Mouse (Mus musculus): ENCODE data around the gene Celf3. TPM values are rescaled to one million over a fixed set of nuclear protein-coding genes. Genes with fewer than 3 reads are reported as not detected.

Celf3 gene
- polyA plus RNA-seq (2012; rRNA removed): 535 and 550 TPM in 2 replicates

DNA sequence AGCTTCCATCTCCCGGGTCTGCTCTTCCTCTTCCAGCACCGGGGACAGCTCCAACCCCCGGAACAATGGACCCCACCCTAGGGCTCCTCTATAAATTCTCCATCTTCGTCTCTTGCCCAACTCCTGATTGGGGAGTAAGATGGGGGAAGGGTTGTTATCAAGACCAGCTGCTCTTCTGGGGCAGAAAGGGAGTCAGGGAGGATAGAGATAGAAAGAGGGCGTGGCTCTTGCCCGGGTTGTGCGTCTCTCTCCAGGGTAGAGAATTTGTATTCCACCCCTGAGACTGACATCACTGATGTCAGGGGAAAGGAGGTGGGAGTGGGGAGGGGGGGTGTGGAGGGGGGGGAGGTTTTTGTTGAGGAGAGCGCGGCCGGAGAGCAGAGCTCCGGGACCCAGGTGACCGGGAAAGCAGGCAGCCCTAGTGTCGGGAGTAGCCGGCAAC lies at the start of gene Celf3:
Gene Celf3, plus strand, starts transcription at position 315 of the 442 bp plus-strand sequence.

DNA sequence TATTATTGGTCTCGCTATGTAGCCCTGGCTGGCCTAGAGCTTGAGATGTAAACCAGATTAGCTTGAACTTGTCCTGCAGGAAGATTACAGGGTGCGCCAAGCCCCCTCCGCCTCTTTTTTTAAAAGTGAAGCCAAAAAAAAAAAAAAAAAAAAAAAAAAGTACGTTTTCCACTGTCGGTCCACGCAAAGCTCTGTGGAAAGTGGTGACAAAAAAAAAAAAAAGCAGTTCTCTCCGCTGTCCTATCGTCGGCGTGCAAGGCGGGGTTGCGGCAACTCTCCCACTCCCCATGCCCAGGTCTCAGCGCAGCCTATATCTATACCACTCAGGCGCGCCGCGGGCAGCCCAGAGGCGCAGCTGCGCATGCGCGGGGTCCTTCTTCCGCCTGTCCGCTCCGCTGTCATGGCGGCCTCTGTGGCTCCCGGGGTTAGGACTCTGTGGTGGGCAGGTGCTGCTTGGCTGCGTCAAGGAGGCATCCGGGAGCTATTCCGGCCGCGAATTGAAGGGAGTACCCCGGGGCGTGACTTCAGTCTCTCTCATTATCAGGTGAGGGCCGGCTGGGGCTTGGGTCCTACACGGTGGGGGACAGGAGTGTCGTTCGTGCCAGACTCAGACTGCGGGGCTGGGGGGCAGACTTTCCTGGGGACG lies 35.0 kb upstream of the Celf3 start, which contains the start of gene Mrpl9:
Gene Mrpl9, plus strand, starts transcription at position 368 of the 646 bp plus-strand sequence.

DNA sequence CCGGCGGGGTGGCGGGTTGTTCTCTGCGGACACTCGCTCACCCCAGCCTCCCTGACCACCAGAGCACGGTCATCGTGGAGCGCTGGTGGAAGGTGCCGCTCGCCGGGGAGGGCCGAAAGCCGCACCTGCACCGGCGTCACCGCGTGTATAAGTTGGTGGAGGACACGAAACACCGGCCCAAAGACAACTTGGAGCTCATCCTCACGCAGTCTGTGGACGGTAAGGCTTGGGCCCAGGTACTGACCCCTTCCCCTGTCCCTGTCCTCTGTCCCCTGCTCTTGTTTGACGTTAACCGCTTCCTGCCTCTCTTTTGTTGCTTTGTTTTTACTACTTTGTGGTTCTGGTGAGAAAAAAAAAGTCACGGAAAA lies 34.5 kb upstream of the Celf3 start, which contains the start of gene Oaz3:
Gene Oaz3, minus strand, starts transcription at position 319 of the 368 bp plus-strand sequence.

DNA sequence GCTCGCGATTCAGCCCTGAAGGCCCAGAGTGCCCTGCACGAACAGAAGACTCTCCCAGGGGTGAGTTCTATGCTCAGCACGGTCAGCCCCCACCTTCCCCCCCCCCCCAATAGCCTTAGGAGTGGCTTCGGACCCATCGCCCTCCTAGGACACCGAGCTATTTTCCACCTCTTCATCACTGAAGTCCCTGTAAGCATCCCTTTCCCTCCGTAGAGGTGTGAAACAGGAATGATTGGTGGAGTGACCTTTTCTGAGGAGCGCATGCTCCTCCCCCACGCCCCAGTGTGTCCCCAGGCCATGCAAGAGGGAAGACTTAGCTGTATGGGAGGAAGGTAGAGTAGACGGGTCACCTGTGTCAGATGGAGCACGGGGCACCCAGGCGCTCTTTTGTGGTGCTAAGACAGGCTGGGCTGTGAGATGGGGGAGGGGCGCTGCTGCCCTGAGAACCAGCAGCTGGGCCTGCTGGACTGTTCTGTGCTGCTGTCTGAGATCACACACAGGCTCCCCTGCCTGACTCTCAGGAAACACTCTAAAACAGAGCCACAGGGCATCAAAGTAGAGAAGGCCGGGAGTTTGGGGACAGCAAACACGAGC lies 2.3 kb downstream of the Celf3 start, which contains the start of gene Riiad1:
Gene Riiad1, minus strand, starts transcription at position 51 of the 594 bp plus-strand sequence.

Other genes with a start within 250 kb of the Celf3 start
- not detected in 2 replicates for gene Gm4778, start 214.3 kb upstream of the Celf3 start, polyA plus RNA-seq (2012; rRNA removed)
- gene Them4, start 168.2 kb upstream of the Celf3 start, polyA plus RNA-seq (2012; rRNA removed): 16.1 and 18.3 TPM in 2 replicates
- gene Them5, start 136.2 kb upstream of the Celf3 start, polyA plus RNA-seq (2012; rRNA removed): 0.37 and 0.95 TPM in 2 replicates
- 0.50 and 1.4 TPM in 2 replicates for gene C2cd4d, start 115.9 kb upstream of the Celf3 start, polyA plus RNA-seq (2012; rRNA removed)
- 1.5 TPM in 2 replicates for gene Rorc, start 105.5 kb upstream of the Celf3 start, polyA plus RNA-seq (2012; rRNA removed)
- 0.48 and 0.53 TPM in 2 replicates for gene Lingo4, start 79.8 kb upstream of the Celf3 start, polyA plus RNA-seq (2012; rRNA removed)
- gene Tdrkh, start 65.0 kb upstream of the Celf3 start, polyA plus RNA-seq (2012; rRNA removed): 18.3 and 22.8 TPM in 2 replicates
- 51.2 and 52.9 TPM in 2 replicates for gene Mrpl9, start 35.0 kb upstream of the Celf3 start, polyA plus RNA-seq (2012; rRNA removed)
- 0.44 and 0.51 TPM in 2 replicates for gene Oaz3, start 34.4 kb upstream of the Celf3 start, polyA plus RNA-seq (2012; rRNA removed)
- gene Riiad1, start 2.0 kb downstream of the Celf3 start, polyA plus RNA-seq (2012; rRNA removed): 5.1 and 6.3 TPM in 2 replicates
- gene Snx27, start 104.4 kb downstream of the Celf3 start, polyA plus RNA-seq (2012; rRNA removed): 37.2 and 40.8 TPM in 2 replicates
- not detected in 2 replicates for gene Gm10972, start 164.8 kb downstream of the Celf3 start, polyA plus RNA-seq (2012; rRNA removed)
- 3.9 and 5.2 TPM in 2 replicates for gene Tuft1, start 180.6 kb downstream of the Celf3 start, polyA plus RNA-seq (2012; rRNA removed)
- gene Selenbp2, start 215.3 kb downstream of the Celf3 start, polyA plus RNA-seq (2012; rRNA removed): 0.26 and 0.66 TPM in 2 replicates